Mouse (Mus musculus) intestine, embryonic 16.5 days (tissue): ENCODE results near the gene Gm20388. TPM values are rescaled to one million over a fixed set of nuclear protein-coding genes. Genes with fewer than 3 reads are reported as not detected.

Source experiments
- ATAC-seq: fragments of 200-750 bp; cut with Nextera tagmentation; 2 replicates; pipeline ENCODE4 v1.8.0; 2017; ENCODE audit warnings: moderate TSS enrichment, moderate library complexity
- H3K27ac ChIP-seq: fragments of 300-500 bp; sonication (generic); 2 replicates; pipeline ENCODE4 v1.5.1; 2014; ENCODE audit warnings: mild to moderate bottlenecking, low read length
- H3K27me3 ChIP-seq: fragments of 300-500 bp; sonication (generic); replicated peaks from 2 replicates; pipeline ENCODE4 v1.6.1; 2014; ENCODE audit warnings: low read length, control low read depth, mixed read lengths; ENCODE audit not compliant: control insufficient read depth, insufficient read depth
- H3K36me3 ChIP-seq: fragments of 300-500 bp; sonication (generic); 2 replicates; pipeline ENCODE4 v1.6.1; 2014; ENCODE audit warnings: low read length, control low read depth; ENCODE audit not compliant: control insufficient read depth, insufficient read depth
- H3K4me1 ChIP-seq: fragments of 300-500 bp; sonication (generic); 2 replicates; pipeline ENCODE4 v1.6.1; 2014; ENCODE audit warnings: low read length, control low read depth, mixed read lengths; ENCODE audit not compliant: control insufficient read depth, insufficient read depth
- H3K4me2 ChIP-seq: fragments of 300-500 bp; sonication (generic); 2 replicates; pipeline ENCODE4 v1.6.1; 2014; ENCODE audit warnings: low read depth, low read length, control low read depth
- H3K4me3 ChIP-seq: fragments of 300-500 bp; sonication (generic); 2 replicates; pipeline ENCODE4 v1.5.1; 2014; ENCODE audit warnings: mild to moderate bottlenecking, low read length
- H3K9ac ChIP-seq: fragments of 300-500 bp; sonication (generic); 2 replicates; pipeline ENCODE4 v1.6.1; 2014; ENCODE audit warnings: low read depth, low read length
- H3K9me3 ChIP-seq: fragments of 300-500 bp; sonication (generic); 2 replicates; pipeline ENCODE4 v1.6.1; 2016; ENCODE audit warnings: low read length, control low read depth; ENCODE audit not compliant: control insufficient read depth
- whole genome bisulfite sequencing: fragments of 180-500 bp; shearing (Covaris S2); extraction: QIAGEN DNeasy Blood & Tissue Kit; methylation state at CpG from one replicate; pipeline ENCODE4 v1.1.7; 2014; 5-methylcytosine and 5-hydroxymethylcytosine counted together
- polyA plus RNA-seq: library from polyadenylated mRNA; unstranded; fragments of >200 nt; fragmentation: Nextera tagmentation; extraction: Ambion mirVana; gene quantifications from 2 replicates; pipeline ENCODE4 v1.2.1, GENCODE M21; 2015

The Gm20388 gene
- polyA plus RNA-seq, 1 experiment from 2014 or later, result 5.8 TPM

- Histone ChIP-seq H3K9me3 (no peaks in the 10 kb centered on the region), H3K36me3 (no peaks in the 10 kb centered on the region), H3K9ac (peak within 1 kb of the TSS; percentile 54), H3K4me1 (peaks cover 9% of the 10 kb centered on the region; the same call in 1 of the 2 replicates), H3K4me2 (peak within 1 kb of the TSS; percentile 53), H3K27me3 (peaks cover 14% of the 10 kb centered on the region; the same call in 1 of the 2 replicates), H3K27ac (no peak within 1 kb of the TSS), H3K4me3 (peak within 1 kb of the TSS; percentile 41)
- WGBS, result under 1% methylated on average over 25 of the region's 25 CpGs
- ATAC-seq, result peak; percentile 93
Measured at GRCm38 (mm10) chr8:119992249-119992648, 81.6 kb downstream of the Gm20388 start, which contains the start of gene Crispld2. Crispld2 (plus strand) TSS chr8:119992438.

GRCm38 (mm10) chr8:119994114-119994513, 83.5 kb downstream of the Gm20388 start:
- Histone ChIP-seq H3K4me1 (peaks cover 9% of the 10 kb centered on the region; the same call in 1 of the 2 replicates), H3K27ac (no peak overlapping the region), H3K4me2 (peak overlapping the region; percentile 53), H3K9me3 (no peaks in the 10 kb centered on the region), H3K36me3 (no peaks in the 10 kb centered on the region), H3K9ac (0 out of 2 replicates have a peak overlapping the region, but pooled peaks have one; percentile 3), H3K27me3 (peaks cover 14% of the 10 kb centered on the region; the same call in 1 of the 2 replicates), H3K4me3 (peak overlapping the region; percentile 41)
- WGBS, result 59% methylated on average over 7 of the region's 7 CpGs
- ATAC-seq, result no peak

DNA sequence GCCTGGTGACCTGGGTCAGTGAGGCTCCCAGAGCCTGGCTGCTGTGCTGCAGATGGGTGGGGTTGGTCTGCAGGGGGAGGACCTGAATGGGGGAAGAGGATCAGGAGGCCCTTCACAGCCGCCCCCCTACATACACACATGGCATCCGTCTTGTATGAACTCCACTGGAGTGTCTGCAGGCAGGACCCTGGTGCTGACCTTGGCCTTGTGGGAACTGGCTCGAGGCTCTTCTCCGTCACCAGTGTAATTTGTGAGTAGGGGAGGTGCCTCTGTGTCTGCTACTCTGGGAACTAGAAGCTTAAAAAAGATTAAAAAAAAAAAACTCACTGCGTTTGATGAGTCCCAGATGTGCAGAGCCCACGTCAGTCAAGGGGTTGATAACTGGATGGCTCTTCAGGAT, 83.9 kb downstream of the Gm20388 start:
- Histone ChIP-seq H3K27ac (no peak overlapping the region), H3K36me3 (no peaks in the 10 kb centered on the region), H3K4me3 (peak overlapping the region; percentile 41), H3K4me2 (peak overlapping the region; percentile 53), H3K27me3 (peaks cover 14% of the 10 kb centered on the region; the same call in 1 of the 2 replicates), H3K4me1 (peaks cover 9% of the 10 kb centered on the region; the same call in 1 of the 2 replicates), H3K9me3 (no peaks in the 10 kb centered on the region), H3K9ac (no peak overlapping the region)
- no peak for ATAC-seq
- WGBS, result 46% methylated on average over 6 of the region's 6 CpGs

DNA sequence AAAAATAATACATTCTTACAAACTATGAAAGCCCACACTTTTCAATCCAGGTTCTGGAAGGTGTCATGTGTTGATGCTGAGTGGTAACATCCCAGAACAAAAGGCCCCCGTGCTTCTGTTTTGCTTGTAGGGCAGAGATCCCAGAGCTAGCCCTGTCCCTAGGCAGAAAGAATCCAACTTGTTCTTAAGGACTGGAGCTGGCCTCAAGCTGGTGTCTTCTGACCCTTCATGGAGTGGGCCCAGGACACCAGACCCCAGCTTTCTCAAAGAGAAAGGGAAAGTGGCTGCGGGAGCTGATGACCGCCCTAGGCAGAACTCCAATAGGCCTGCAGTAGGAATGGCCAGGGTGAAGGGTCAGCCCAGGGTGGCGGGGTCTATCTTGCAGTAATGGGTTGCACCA, 86.6 kb downstream of the Gm20388 start:
- Histone ChIP-seq H3K27me3 (peaks cover 7% of the 10 kb centered on the region; the same call in 1 of the 2 replicates), H3K27ac (no peak overlapping the region), H3K9me3 (no peaks in the 10 kb centered on the region), H3K36me3 (no peaks in the 10 kb centered on the region), H3K4me3 (no peak overlapping the region), H3K4me2 (no peak overlapping the region), H3K9ac (no peak overlapping the region), H3K4me1 (peaks cover 11% of the 10 kb centered on the region; the same call in 1 of the 2 replicates)
- ATAC-seq, result no peak
- 88% methylated on average over 4 of the region's 4 CpGs for WGBS

DNA sequence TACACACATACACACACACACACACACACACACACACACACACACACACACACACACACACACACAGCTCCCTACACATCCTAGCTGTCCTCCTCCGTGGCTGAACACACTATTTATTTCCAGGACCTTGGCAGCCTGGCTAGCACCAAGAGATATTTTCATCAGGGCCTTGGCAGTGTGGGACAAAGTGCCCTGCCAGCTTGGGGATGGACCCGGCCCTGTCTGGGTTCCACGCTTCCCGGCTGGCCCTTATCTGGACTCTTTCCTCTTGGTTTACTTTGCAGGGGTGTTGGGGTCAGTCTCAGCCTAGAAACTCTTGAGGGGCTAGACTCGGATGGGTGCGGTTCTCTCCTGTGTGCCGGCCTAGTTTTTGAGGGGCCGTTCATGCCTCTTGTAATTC, 89.8 kb downstream of the Gm20388 start:
- no peaks in the 10 kb centered on the region for H3K9me3 ChIP-seq
- H3K27me3 ChIP-seq, result no peaks in the 10 kb centered on the region
- WGBS, result 34% methylated on average over 8 of the region's 8 CpGs
- ATAC-seq, result no peak
- no peak overlapping the region for H3K4me2 ChIP-seq
- no peaks in the 10 kb centered on the region for H3K36me3 ChIP-seq
- no peak overlapping the region for H3K9ac ChIP-seq
- peak overlapping the region; percentile 47; the same call in 1 of the 2 replicates for H3K27ac ChIP-seq
- H3K4me3 ChIP-seq, result no peak overlapping the region
- peaks cover 15% of the 10 kb centered on the region for H3K4me1 ChIP-seq

DNA sequence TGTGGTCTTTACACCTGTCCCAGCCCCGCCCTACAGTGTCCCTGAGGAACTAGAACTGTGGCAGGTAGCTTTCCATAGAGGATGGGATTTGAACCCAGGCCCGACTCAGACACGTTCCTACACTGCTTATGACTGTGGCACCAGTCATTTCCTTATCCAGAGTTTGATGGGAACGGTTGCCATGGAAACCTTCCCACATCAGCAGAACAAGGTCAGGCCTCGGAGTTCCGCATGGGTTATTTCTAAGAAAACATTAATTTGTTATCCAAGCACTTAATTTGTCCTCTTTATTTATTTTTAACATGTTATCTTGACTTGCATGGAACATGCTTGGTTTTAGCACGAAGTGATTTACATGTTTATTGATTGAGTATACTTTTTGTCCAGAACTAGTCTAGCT, 91.1 kb downstream of the Gm20388 start:
- H3K27ac ChIP-seq, result no peak overlapping the region
- WGBS, result 58% methylated on average over 7 of the region's 7 CpGs
- no peak overlapping the region for H3K4me3 ChIP-seq
- no peaks in the 10 kb centered on the region for H3K36me3 ChIP-seq
- no peak overlapping the region for H3K4me2 ChIP-seq
- ATAC-seq, result no peak
- H3K9ac ChIP-seq, result no peak overlapping the region
- H3K4me1 ChIP-seq, result peaks cover 20% of the 10 kb centered on the region
- H3K9me3 ChIP-seq, result no peaks in the 10 kb centered on the region
- no peaks in the 10 kb centered on the region for H3K27me3 ChIP-seq

DNA sequence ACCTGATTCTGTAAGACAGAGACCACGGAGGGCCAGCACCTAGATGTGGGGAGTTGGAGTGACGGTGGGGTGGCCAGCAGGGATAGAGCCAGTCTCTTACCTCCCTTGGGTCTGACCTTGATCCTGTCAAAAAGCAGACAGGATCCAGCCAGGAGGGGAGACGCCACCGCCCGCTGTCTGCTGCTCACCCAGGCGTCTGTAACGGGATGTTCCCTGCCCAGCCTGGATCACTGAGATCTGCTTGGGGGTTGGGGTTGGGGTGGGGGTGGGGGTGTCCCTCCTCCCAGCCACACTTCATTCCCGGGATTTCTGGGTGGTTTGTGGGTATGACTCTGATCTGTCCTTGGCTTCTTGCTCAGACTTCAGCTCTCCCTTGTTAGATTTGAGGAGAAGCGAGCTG, 91.7 kb downstream of the Gm20388 start:
- Histone ChIP-seq H3K36me3 (no peaks in the 10 kb centered on the region), H3K27ac (peak overlapping the region; percentile 30), H3K9ac (no peak overlapping the region), H3K27me3 (no peaks in the 10 kb centered on the region), H3K4me2 (no peak overlapping the region), H3K4me1 (peaks cover 22% of the 10 kb centered on the region), H3K9me3 (no peaks in the 10 kb centered on the region), H3K4me3 (no peak overlapping the region)
- WGBS, result 50% methylated on average over 9 of the region's 9 CpGs
- ATAC-seq, result no peak

GRCm38 (mm10) chr8:120004154-120004702, 93.6 kb downstream of the Gm20388 start:
- Histone ChIP-seq H3K4me3 (no peak overlapping the region), H3K27ac (peak overlapping the region; percentile 68), H3K4me1 (peaks cover 22% of the 10 kb centered on the region), H3K36me3 (no peaks in the 10 kb centered on the region), H3K9me3 (no peaks in the 10 kb centered on the region), H3K9ac (no peak overlapping the region), H3K27me3 (no peaks in the 10 kb centered on the region), H3K4me2 (no peak overlapping the region)
- peak; percentile 79 for ATAC-seq
- 17% methylated on average over 14 of the region's 14 CpGs for WGBS

DNA sequence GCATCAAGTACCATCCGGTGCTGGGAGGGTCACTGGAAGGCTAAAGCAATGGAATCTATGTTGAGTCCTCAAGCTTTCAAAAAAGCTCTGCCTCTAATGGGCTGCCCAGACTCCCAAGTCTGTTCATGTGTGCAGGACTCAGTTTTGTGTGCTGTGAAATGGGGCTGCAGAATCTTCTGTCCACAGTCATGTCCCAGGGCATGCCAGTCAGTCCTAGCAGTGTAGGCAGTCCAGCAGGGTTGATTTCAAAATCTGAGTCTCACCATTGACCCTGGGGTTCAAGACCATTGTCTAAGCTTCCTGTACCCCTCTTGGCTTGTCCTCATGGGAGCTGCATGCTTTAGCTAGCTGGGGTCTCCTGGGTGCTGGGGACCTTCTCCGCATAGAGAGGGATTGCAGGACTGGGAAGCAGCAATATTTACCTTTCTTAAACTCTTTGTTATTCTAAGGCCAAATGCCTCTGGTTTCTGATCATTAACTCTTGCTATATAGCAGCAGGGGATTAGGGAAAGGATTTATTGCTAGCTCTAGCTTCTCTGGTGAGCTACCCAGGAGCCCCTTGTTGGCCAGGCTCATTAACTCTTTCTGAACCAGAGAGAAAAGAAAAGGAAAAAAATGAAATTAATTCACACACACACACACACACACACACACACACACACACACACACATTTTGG, 94.2 kb downstream of the Gm20388 start:
- Histone ChIP-seq H3K9me3 (no peaks in the 10 kb centered on the region), H3K27me3 (no peaks in the 10 kb centered on the region), H3K4me3 (no peak overlapping the region), H3K9ac (no peak overlapping the region), H3K27ac (peak overlapping the region; percentile 68), H3K4me1 (peaks cover 22% of the 10 kb centered on the region), H3K36me3 (no peaks in the 10 kb centered on the region), H3K4me2 (no peak overlapping the region)
- WGBS, result 36% methylated on average over 2 of the region's 2 CpGs
- ATAC-seq, result no peak
